Mouse (Mus musculus): Measurements from ENCODE around the gene Zdhhc9. TPM values are rescaled to one million over a fixed set of nuclear protein-coding genes. Genes with fewer than 3 reads are reported as not detected.

The Zdhhc9 gene
- total and polyA plus RNA-seq, 3 experiments, result 3.5 to 13.9 (median 4.5) TPM

- H3K36me3 ChIP-seq (replicated peaks in 1 of 2; ENCODE audit: control insufficient read depth in 1 of 2, insufficient read depth in 1 of 2, low read length in 1 of 2), result no peaks in the 10 kb centered on the region
- H3K27me3 ChIP-seq (replicated peaks), result no peaks in the 10 kb centered on the region
- in situ Hi-C loops (cut with MboI; ENCODE audit: low pct_ligation_motif_present, low pct_unique_long_range_greater_than_20kb, low sequenced_read_pairs) (no loop called here), dilution Hi-C loops (cut with MboI; ENCODE audit: extremely low pct_ligation_motif_present, extremely low pct_unique_long_range_greater_than_20kb, low sequenced_read_pairs) (no loop called here)
- TF ChIP-seq POLR2AphosphoS2 (IDR thresholded peaks at IDR 0.05; ENCODE audit: low read depth, low read length) (no peak), USF2 (conservative IDR thresholded peaks at IDR 0.05; ENCODE audit: low read depth, low read length) (no peak), RAD21 (IDR thresholded peaks at IDR 0.05; ENCODE audit: low read depth, low read length) (no peak; the same call in none of the 2 replicates), ZC3H11A (IDR thresholded peaks at IDR 0.05; ENCODE audit: low read depth, low read length) (no peak), ELF1 (IDR thresholded peaks at IDR 0.05; ENCODE audit: low read depth, low read length) (no peak), EP300 (IDR thresholded peaks at IDR 0.05; ENCODE audit: low read length) (0 out of 2 replicates have a peak, but pooled peaks have one; percentile 27), MAZ (IDR thresholded peaks at IDR 0.05; ENCODE audit: low read depth, low read length) (0 out of 2 replicates have a peak, but pooled peaks have one; percentile 18), MAFK (IDR thresholded peaks at IDR 0.05; ENCODE audit: insufficient replicate concordance, low read length) (no peak), ZNF384 (IDR thresholded peaks at IDR 0.05; ENCODE audit: low read depth, low read length) (no peak), NELFE (IDR thresholded peaks at IDR 0.05; ENCODE audit: low read depth, low read length) (no peak), NRF1 (IDR thresholded peaks at IDR 0.05; ENCODE audit: low read depth, low read length) (peak; percentile 77), CHD2 (IDR thresholded peaks at IDR 0.05; ENCODE audit: low read length) (peak; percentile 85; the same call in 1 of the 2 replicates), JUND (conservative IDR thresholded peaks at IDR 0.05; ENCODE audit: low read depth, low read length) (no peak), PAX5 (IDR thresholded peaks at IDR 0.05; ENCODE audit: low read length) (no peak), ZMIZ1 (IDR thresholded peaks at IDR 0.05; ENCODE audit: low read depth, low read length) (no peak), USF1 (IDR thresholded peaks at IDR 0.05; ENCODE audit: low read depth, low read length) (peak; percentile 54), HCFC1 (IDR thresholded peaks at IDR 0.05; ENCODE audit: low read depth, low read length) (no peak), GABPA (IDR thresholded peaks at IDR 0.05; ENCODE audit: insufficient replicate concordance, low read depth, low read length) (no peak), KAT2A (IDR thresholded peaks at IDR 0.05; ENCODE audit: insufficient replicate concordance, low read length) (no peak), CTCF (conservative IDR thresholded peaks at IDR 0.05 in 1 of 2, IDR thresholded peaks at IDR 0.05 in 1 of 2; ENCODE audit: low read depth in 2 of 2, low read length in 2 of 2) (no peak), RCOR1 (conservative IDR thresholded peaks at IDR 0.05; ENCODE audit: low read depth, low read length) (no peak), SMC3 (IDR thresholded peaks at IDR 0.05; ENCODE audit: low read depth, low read length) (no peak), MYC (IDR thresholded peaks at IDR 0.05; ENCODE audit: low read depth, low read length) (peak; percentile 83), POLR2A (IDR thresholded peaks at IDR 0.05; ENCODE audit: low read depth, low read length) (no peak), CHD1 (IDR thresholded peaks at IDR 0.05; ENCODE audit: low read depth, low read length) (no peak), TBP (conservative IDR thresholded peaks at IDR 0.05; ENCODE audit: low read depth, low read length) (no peak), ZKSCAN1 (IDR thresholded peaks at IDR 0.05; ENCODE audit: borderline replicate concordance, low read depth, low read length) (no peak), TCF12 (IDR thresholded peaks at IDR 0.05; ENCODE audit: low read depth, low read length) (peak; percentile 55; the same call in 1 of the 2 replicates), E2F4 (IDR thresholded peaks at IDR 0.05; ENCODE audit: insufficient replicate concordance, low read depth, low read length) (no peak), JUN (IDR thresholded peaks at IDR 0.05; ENCODE audit: insufficient read depth, low read depth, low read length) (no peak), BHLHE40 (IDR thresholded peaks at IDR 0.05; ENCODE audit: low read depth, low read length) (peak; percentile 80), ETS1 (conservative IDR thresholded peaks at IDR 0.05; ENCODE audit: low read depth, low read length) (peak; percentile 50; the same call in 1 of the 2 replicates), MAX (IDR thresholded peaks at IDR 0.05; ENCODE audit: low read length) (peak; percentile 87), IRF4 (IDR thresholded peaks at IDR 0.05; ENCODE audit: low read depth, low read length) (peak; percentile 42; the same call in 1 of the 2 replicates), SIN3A (IDR thresholded peaks at IDR 0.05; ENCODE audit: low read length) (peak; percentile 53; the same call in 1 of the 2 replicates), UBTF (IDR thresholded peaks at IDR 0.05; ENCODE audit: low read depth, low read length) (no peak), MXI1 (IDR thresholded peaks at IDR 0.05; ENCODE audit: low read depth, low read length) (peak; percentile 56; the same call in 1 of the 2 replicates), MEF2A (IDR thresholded peaks at IDR 0.05; ENCODE audit: borderline replicate concordance, low read depth, low read length) (peak; percentile 45; the same call in 1 of the 2 replicates)
- no peak overlapping the region for H3K4me3 ChIP-seq (replicated peaks in 1 of 3; ENCODE audit: low read depth in 2 of 3, low read length in 2 of 3, poor library complexity in 1 of 3)
- no peaks in the 10 kb centered on the region for H3K9me3 ChIP-seq (replicated peaks; ENCODE audit: low read length)
- H3K9ac ChIP-seq (ENCODE audit: insufficient read depth, low read depth), result no peak overlapping the region
- peak; percentile 67 for DNase-seq (ENCODE audit: extremely low read depth)
- H3K79me2 ChIP-seq (replicated peaks; ENCODE audit: control insufficient read depth, extremely low read depth, insufficient read depth, poor library complexity, severe bottlenecking), result no peaks in the 10 kb centered on the region
- H3K4me1 ChIP-seq (ENCODE audit: control insufficient read depth in 1 of 2, insufficient read depth in 2 of 2), result peaks cover 17 to 39% of the 10 kb centered on the region in 2 experiments
- peak overlapping the region; percentile 99 for H3K27ac ChIP-seq (ENCODE audit: insufficient read depth, low read depth)
- H3K4me2 ChIP-seq (ENCODE audit: insufficient read depth, low read depth, poor library complexity, severe bottlenecking), result no peak overlapping the region; the same call in 1 of the 2 replicates
Measured at GRCm38 (mm10) chrX:48136935-48137334, 71.7 kb downstream of the Zdhhc9 start.

Measured in CH12.LX (cell line).